Mouse (Mus musculus) heart, adult 2 months (tissue): Measurements from ENCODE around the gene Magi3.

Experiments
- CTCF ChIP-seq: fragments of 200-600 bp; IDR thresholded peaks from 2 replicates; pipeline ENCODE4 v1.8.1; 2022; ENCODE audit warnings: antibody characterized with exemption, mild to moderate bottlenecking, moderate library complexity
- POLR2A ChIP-seq: fragments of 200-500 bp; IDR thresholded peaks from 2 replicates; pipeline ENCODE4 v1.6.1; 2011; ENCODE audit warnings: mild to moderate bottlenecking, low read depth, low read length, control low read depth; ENCODE audit not compliant: insufficient read depth

DNA sequence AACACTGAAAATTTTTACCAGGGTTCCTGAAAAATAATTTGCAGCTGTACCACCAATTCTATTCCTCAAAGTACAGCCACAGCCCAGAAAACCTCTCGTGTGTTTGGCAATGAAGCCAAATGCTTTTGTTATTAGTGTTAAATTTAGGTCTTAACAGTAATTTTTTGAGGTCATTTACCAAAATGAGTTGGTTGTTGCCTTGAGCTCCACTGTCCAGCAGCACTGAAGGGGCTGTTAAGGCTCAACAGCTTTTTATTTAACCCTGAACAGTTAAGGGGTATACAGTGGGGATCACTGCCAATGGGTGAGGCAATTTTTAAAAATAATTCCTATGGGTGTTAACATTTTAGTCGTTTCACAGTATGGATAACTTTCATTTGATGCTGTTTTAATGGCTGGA is 252.9 kb downstream of the Magi3 start:
- TF ChIP-seq CTCF (no peak), POLR2A (no peak)
